Mouse (Mus musculus) lung, embryonic 16.5 days (tissue): Measurements from ENCODE around the gene Bhlha9. TPM values are rescaled to one million over a fixed set of nuclear protein-coding genes. Genes with fewer than 3 reads are reported as not detected.
"Not testable (repeated sequence)": the region's sequence is repeated elsewhere in the genome, so short reads cannot be mapped to it uniquely, and the experiment has no call there.

Experiments used
- ATAC-seq: fragments of 200-750 bp; cut with Nextera tagmentation; 2 replicates; pipeline ENCODE4 v1.8.0; 2017; ENCODE audit warnings: low read depth, mild to moderate bottlenecking, moderate library complexity
- H3K27ac ChIP-seq: fragments of 300-500 bp; sonication (generic); 2 replicates; pipeline ENCODE4 v1.5.1; 2014; ENCODE audit warnings: mild to moderate bottlenecking, control low read depth, low read length
- H3K27me3 ChIP-seq: fragments of 300-500 bp; sonication (generic); 2 replicates; pipeline ENCODE4 v1.6.1; 2014; ENCODE audit warnings: low read depth, low read length, mixed read lengths; ENCODE audit not compliant: control insufficient read depth, insufficient read depth
- H3K36me3 ChIP-seq: fragments of 300-500 bp; sonication (generic); 2 replicates; pipeline ENCODE4 v1.6.1; 2014; ENCODE audit warnings: low read length; ENCODE audit not compliant: control insufficient read depth, insufficient read depth
- H3K4me1 ChIP-seq: fragments of 300-500 bp; sonication (generic); replicated peaks from 2 replicates; pipeline ENCODE4 v1.6.1; 2014; ENCODE audit warnings: low read length, mixed read lengths; ENCODE audit not compliant: control insufficient read depth, insufficient read depth
- H3K4me2 ChIP-seq: fragments of 300-500 bp; sonication (generic); 2 replicates; pipeline ENCODE4 v1.6.1; 2014; ENCODE audit warnings: low read depth, low read length, control low read depth
- H3K4me3 ChIP-seq: fragments of 300-500 bp; sonication (generic); 2 replicates; pipeline ENCODE4 v1.5.1; 2014; ENCODE audit warnings: mild to moderate bottlenecking, low read length, control low read depth
- H3K9ac ChIP-seq: fragments of 300-500 bp; sonication (generic); 2 replicates; pipeline ENCODE4 v1.6.1; 2014; ENCODE audit warnings: low read length, control low read depth
- H3K9me3 ChIP-seq: fragments of 300-500 bp; sonication (generic); 2 replicates; pipeline ENCODE4 v1.6.1; 2016; ENCODE audit warnings: low read length; ENCODE audit not compliant: control insufficient read depth
- WGBS: fragments of 180-500 bp; shearing (Covaris S2); extraction: QIAGEN DNeasy Blood & Tissue Kit; methylation state at CpG from one replicate; pipeline ENCODE4 v1.1.7; 2014; 5-methylcytosine and 5-hydroxymethylcytosine counted together
- polyA plus RNA-seq: library from polyadenylated mRNA; unstranded; fragments of >200 nt; fragmentation: Nextera tagmentation; extraction: Ambion mirVana; gene quantifications from 2 replicates; pipeline ENCODE4 v1.2.1, GENCODE M21; 2015

Bhlha9 gene
- polyA plus RNA-seq, 1 experiment from 2014 or later, result 0.20 TPM

- Histone ChIP-seq H3K27ac (no peak overlapping the region), H3K4me2 (no peak overlapping the region), H3K9ac (no peak overlapping the region), H3K36me3 (no peaks in the 10 kb centered on the region), H3K27me3 (peaks cover 43% of the 10 kb centered on the region), H3K4me3 (no peak overlapping the region), H3K9me3 (no peaks in the 10 kb centered on the region), H3K4me1 (peaks cover 9% of the 10 kb centered on the region; the same call in 1 of the 2 replicates)
- ATAC-seq, result no peak
- 30% methylated on average over 4 of the region's 4 CpGs for WGBS
Measured at GRCm38 (mm10) chr11:76674704-76675103, 2.4 kb downstream of the Bhlha9 start.

GRCm38 (mm10) chr11:76679508-76679907, 7.2 kb downstream of the Bhlha9 start, which contains the start of gene Trarg1:
TSS of gene Trarg1 (plus strand) at chr11:76679808.
- H3K27me3 ChIP-seq, result peaks cover 10% of the 10 kb centered on the region
- not testable (repeated sequence) for H3K36me3 ChIP-seq, H3K27ac ChIP-seq, H3K9me3 ChIP-seq, H3K4me2 ChIP-seq, H3K4me3 ChIP-seq, ATAC-seq, H3K4me1 ChIP-seq
- WGBS, result 27% methylated on average over 7 of the region's 8 CpGs
- H3K9ac ChIP-seq, result peak within 1 kb of the TSS; percentile 24; the same call in 1 of the 2 replicates

GRCm38 (mm10) chr11:76685604-76686003, 13.3 kb downstream of the Bhlha9 start:
- no peak for ATAC-seq
- no peak overlapping the region for H3K4me2 ChIP-seq
- H3K27ac ChIP-seq, result no peak overlapping the region
- no peak overlapping the region for H3K9ac ChIP-seq
- H3K4me3 ChIP-seq, result no peak overlapping the region
- H3K9me3 ChIP-seq, result no peaks in the 10 kb centered on the region
- H3K36me3 ChIP-seq, result no peaks in the 10 kb centered on the region
- no peaks in the 10 kb centered on the region for H3K4me1 ChIP-seq
- no peaks in the 10 kb centered on the region for H3K27me3 ChIP-seq
- 51% methylated on average over 2 of the region's 2 CpGs for WGBS

- no peak overlapping the region for H3K4me2 ChIP-seq
- no peaks in the 10 kb centered on the region for H3K27me3 ChIP-seq
- no peak overlapping the region for H3K9ac ChIP-seq
- no peaks in the 10 kb centered on the region for H3K4me1 ChIP-seq
- no peak overlapping the region for H3K27ac ChIP-seq
- no peak overlapping the region for H3K4me3 ChIP-seq
- WGBS, result 74% methylated on average over 3 of the region's 3 CpGs
- no peaks in the 10 kb centered on the region for H3K9me3 ChIP-seq
- H3K36me3 ChIP-seq, result no peaks in the 10 kb centered on the region
- no peak for ATAC-seq
Measured at GRCm38 (mm10) chr11:76692096-76692495, 19.8 kb downstream of the Bhlha9 start.

GRCm38 (mm10) chr11:76695810-76696209, 23.5 kb downstream of the Bhlha9 start:
- Histone ChIP-seq H3K36me3 (no peaks in the 10 kb centered on the region), H3K9ac (no peak overlapping the region), H3K4me2 (no peak overlapping the region), H3K4me1 (no peaks in the 10 kb centered on the region), H3K9me3 (no peaks in the 10 kb centered on the region), H3K27ac (no peak overlapping the region), H3K27me3 (no peaks in the 10 kb centered on the region), H3K4me3 (no peak overlapping the region)
- WGBS, result 56% methylated on average over 6 of the region's 6 CpGs
- no peak for ATAC-seq

- Histone ChIP-seq H3K4me2 (no peak overlapping the region), H3K36me3 (no peaks in the 10 kb centered on the region), H3K9me3 (no peaks in the 10 kb centered on the region), H3K9ac (no peak overlapping the region), H3K4me1 (no peaks in the 10 kb centered on the region), H3K27me3 (no peaks in the 10 kb centered on the region), H3K27ac (no peak overlapping the region), H3K4me3 (no peak overlapping the region)
- WGBS, result 41% methylated on average over 8 of the region's 9 CpGs
- ATAC-seq, result no peak
Measured at GRCm38 (mm10) chr11:76699626-76700025, 27.4 kb downstream of the Bhlha9 start.

- ATAC-seq, result no peak
- Histone ChIP-seq H3K27ac (no peak overlapping the region), H3K4me2 (no peak overlapping the region), H3K27me3 (no peaks in the 10 kb centered on the region), H3K4me1 (peaks cover 12% of the 10 kb centered on the region; the same call in 1 of the 2 replicates), H3K36me3 (no peaks in the 10 kb centered on the region), H3K4me3 (no peak overlapping the region), H3K9ac (no peak overlapping the region), H3K9me3 (peaks cover 4% of the 10 kb centered on the region; the same call in 1 of the 2 replicates)
- 81% methylated on average over 3 of the region's 3 CpGs for WGBS
Measured at GRCm38 (mm10) chr11:76707656-76708055, 35.4 kb downstream of the Bhlha9 start.

GRCm38 (mm10) chr11:76708066-76708465, 35.8 kb downstream of the Bhlha9 start:
- no peak overlapping the region for H3K4me3 ChIP-seq
- H3K36me3 ChIP-seq, result no peaks in the 10 kb centered on the region
- H3K9ac ChIP-seq, result no peak overlapping the region
- peak; percentile 66; the same call in 1 of the 2 replicates for ATAC-seq
- WGBS, result 76% methylated on average over 1 of the region's 1 CpGs
- no peak overlapping the region for H3K4me2 ChIP-seq
- peaks cover 12% of the 10 kb centered on the region; the same call in 1 of the 2 replicates for H3K4me1 ChIP-seq
- peak overlapping the region; percentile 36; the same call in 1 of the 2 replicates for H3K27ac ChIP-seq
- no peaks in the 10 kb centered on the region for H3K27me3 ChIP-seq
- H3K9me3 ChIP-seq, result peaks cover 4% of the 10 kb centered on the region; the same call in 1 of the 2 replicates

GRCm38 (mm10) chr11:76708881-76709280, 36.6 kb downstream of the Bhlha9 start:
- Histone ChIP-seq H3K4me1 (peaks cover 12% of the 10 kb centered on the region; the same call in 1 of the 2 replicates), H3K27ac (0 out of 2 replicates have a peak overlapping the region, but pooled peaks have one; percentile 15), H3K9ac (no peak overlapping the region), H3K9me3 (peaks cover 4% of the 10 kb centered on the region; the same call in 1 of the 2 replicates), H3K36me3 (no peaks in the 10 kb centered on the region), H3K27me3 (no peaks in the 10 kb centered on the region), H3K4me3 (no peak overlapping the region), H3K4me2 (no peak overlapping the region)
- WGBS, result 19% methylated on average over 1 of the region's 1 CpGs
- no peak for ATAC-seq
